Mouse (Mus musculus) kidney, adult 10 weeks (tissue): ENCODE measurements around the gene Gpr37. TPM values are rescaled to one million over a fixed set of nuclear protein-coding genes. Genes with fewer than 3 reads are reported as not detected.

Experiments used
- polyA plus RNA-seq: library from polyadenylated mRNA; stranded (reverse); fragments of 350-450 nt; fragmentation: Illumina TruSeq; extraction: RNeasy Lipid Tissue Mini Kit (QIAGEN cat#74804); gene quantifications from one replicate; pipeline ENCODE4 v1.2.3, GENCODE M21; 2014; ENCODE audit warnings: low read depth, low replicate concordance

The Gpr37 gene
- 0.12 TPM for polyA plus RNA-seq

GRCm38 (mm10) chr6:25690629-25691028, at the start of gene Gpr37:
Gene Gpr37 (minus strand): TSS chr6:25690729.

Other genes starting within 250 kb of the Gpr37 start
- 20.6 TPM for gene Pot1a, start 118.5 kb upstream of the Gpr37 start, polyA plus RNA-seq